Mouse (Mus musculus): ENCODE results near the gene Gm5941.

GRCm38 (mm10) chrX:92464773-92465172, 25.0 kb upstream of the Gm5941 start:
- TF ChIP-seq ZC3H11A (IDR thresholded peaks at IDR 0.05; ENCODE audit: borderline replicate concordance, low read depth, low read length), result no peak
- TF ChIP-seq CHD2 (IDR thresholded peaks at IDR 0.05; ENCODE audit: low read depth, low read length), result no peak
- TF ChIP-seq HCFC1 (IDR thresholded peaks at IDR 0.05; ENCODE audit: borderline replicate concordance, insufficient read depth, low read length), result no peak
- TF ChIP-seq ZNF384 (IDR thresholded peaks at IDR 0.05; ENCODE audit: low read depth, low read length), result no peak

Measured in ES-E14 (cell line).